Mouse (Mus musculus): ENCODE data around the gene Prep.

Gene Prep

GRCm38 (mm10) chr10:45193330-45194310 is 126.6 kb downstream of the Prep start:
- DNase-seq: no peak

- no peak for DNase-seq
Measured at GRCm38 (mm10) chr10:45194531-45194930, 127.5 kb downstream of the Prep start.

- DNase-seq: no peak
Measured at GRCm38 (mm10) chr10:45204582-45204981, 137.6 kb downstream of the Prep start.

DNA sequence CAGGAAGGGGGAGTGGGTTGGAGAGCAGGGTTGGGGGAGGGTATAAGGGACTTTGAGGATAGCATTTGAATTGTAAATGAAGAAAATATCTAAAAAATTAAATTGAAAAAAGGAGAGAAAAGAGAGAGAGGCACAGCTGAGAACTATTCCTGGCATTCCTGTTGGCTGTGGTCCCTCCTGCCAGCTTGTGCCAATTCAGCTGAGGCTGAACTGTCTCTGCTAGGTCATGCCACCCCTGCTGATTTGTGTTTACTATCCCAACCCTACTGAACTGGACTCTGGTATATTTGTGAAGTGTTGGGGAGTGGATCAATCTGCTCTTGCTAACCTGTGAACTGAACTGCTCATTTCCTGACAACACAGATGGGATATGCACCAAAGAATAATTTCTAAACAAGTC is 143.2 kb downstream of the Prep start:
- no peak for DNase-seq

GRCm38 (mm10) chr10:45216676-45217075 is 149.7 kb downstream of the Prep start:
- DNase-seq: no peak

All from thymus, postnatal 25 days (tissue).